Mouse (Mus musculus) small intestine, adult 2 months (tissue): Measurements from ENCODE around the gene Tnfrsf21. TPM values are rescaled to one million over a fixed set of nuclear protein-coding genes. Genes with fewer than 3 reads are reported as not detected.

Experiments
- H3K27ac ChIP-seq: fragments of 200-500 bp; 2 replicates; pipeline ENCODE4 v1.5.1; 2012; ENCODE audit warnings: low read depth, low read length, control low read depth, inconsistent platforms; ENCODE audit not compliant: insufficient read depth
- H3K27me3 ChIP-seq: fragments of 200-500 bp; 2 replicates; pipeline ENCODE4 v1.6.1; 2012; ENCODE audit warnings: mild to moderate bottlenecking, moderate library complexity, low read length, inconsistent platforms; ENCODE audit not compliant: control insufficient read depth, insufficient read depth
- H3K36me3 ChIP-seq: fragments of 200-500 bp; 2 replicates; pipeline ENCODE4 v1.6.1; 2012; ENCODE audit warnings: mild to moderate bottlenecking, low read length, control low read depth, inconsistent platforms; ENCODE audit not compliant: control insufficient read depth, insufficient read depth
- H3K4me1 ChIP-seq: fragments of 200-500 bp; 2 replicates; pipeline ENCODE4 v1.6.1; 2012; ENCODE audit warnings: low read length, inconsistent platforms, mixed read lengths; ENCODE audit not compliant: control insufficient read depth, insufficient read depth, insufficient read length
- H3K4me3 ChIP-seq: fragments of 200-500 bp; 2 replicates; pipeline ENCODE4 v1.5.1; 2012; ENCODE audit warnings: low read depth, mild to moderate bottlenecking, control low read depth, inconsistent platforms, low read length, moderate library complexity
- CTCF ChIP-seq: fragments of 200-500 bp; IDR thresholded peaks from 2 replicates; pipeline ENCODE4 v1.5.1; 2012; ENCODE audit warnings: low read depth, mild to moderate bottlenecking, control low read depth, inconsistent platforms, low read length, moderate library complexity, mixed read lengths; ENCODE audit not compliant: insufficient replicate concordance, insufficient read length; ENCODE audit errors: extremely low read depth
- POLR2A ChIP-seq: fragments of 200-500 bp; IDR thresholded peaks from 2 replicates; pipeline ENCODE4 v1.6.1; 2012; ENCODE audit warnings: low read depth, mild to moderate bottlenecking, control low read depth, inconsistent platforms, low read length, moderate library complexity
- WGBS: fragments of 180-500 bp; shearing (Covaris S2); methylation state at CpG from one replicate; pipeline ENCODE4 v1.1.7; 2018; 5-methylcytosine and 5-hydroxymethylcytosine counted together
- polyA plus RNA-seq: library from polyadenylated mRNA; depleted of rRNA; stranded (reverse); fragments of >200 nt; gene quantifications from 2 replicates; pipeline ENCODE4 v1.2.3, GENCODE M21; 2012

The Tnfrsf21 gene
- polyA plus RNA-seq, 1 experiment: 28.5 TPM

DNA sequence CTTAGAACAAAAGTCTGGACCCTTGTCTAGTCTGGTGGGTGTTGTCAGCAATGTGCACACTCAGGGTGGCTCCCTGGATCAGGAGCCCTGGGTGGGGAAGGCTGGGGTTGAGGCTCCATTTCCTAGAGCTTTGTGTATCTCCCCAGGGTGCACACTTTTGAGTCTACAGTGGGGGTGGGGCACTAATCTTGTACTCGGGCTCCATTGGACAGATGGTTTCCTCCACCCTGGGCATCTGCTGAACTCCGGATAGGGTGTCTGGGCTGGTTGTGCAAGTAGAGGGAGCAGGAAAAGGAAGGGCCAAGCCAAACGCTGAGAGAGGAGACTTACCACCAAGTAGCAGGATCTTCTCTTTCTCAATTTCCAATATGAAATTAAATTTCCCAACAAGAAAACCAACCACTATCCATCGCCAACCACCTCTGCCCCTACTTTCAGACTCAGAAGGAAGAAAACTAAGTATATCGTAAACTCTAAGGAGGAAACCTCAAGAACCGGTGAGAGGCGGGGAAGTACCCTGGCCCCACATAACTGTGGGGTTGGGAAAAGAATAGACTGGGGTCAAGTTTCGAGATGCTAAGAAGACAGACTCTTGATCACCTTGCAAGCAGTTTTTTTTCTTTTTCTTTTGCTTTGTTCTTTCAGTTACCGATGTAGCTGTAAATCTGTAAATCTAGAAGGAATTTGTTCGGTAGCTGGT is 19.9 kb downstream of the Tnfrsf21 start:
- H3K36me3 ChIP-seq: peaks cover 11% of the 10 kb centered on the region
- no peaks in the 10 kb centered on the region for H3K4me1 ChIP-seq
- no peak for TF ChIP-seq POLR2A
- TF ChIP-seq CTCF: no peak

DNA sequence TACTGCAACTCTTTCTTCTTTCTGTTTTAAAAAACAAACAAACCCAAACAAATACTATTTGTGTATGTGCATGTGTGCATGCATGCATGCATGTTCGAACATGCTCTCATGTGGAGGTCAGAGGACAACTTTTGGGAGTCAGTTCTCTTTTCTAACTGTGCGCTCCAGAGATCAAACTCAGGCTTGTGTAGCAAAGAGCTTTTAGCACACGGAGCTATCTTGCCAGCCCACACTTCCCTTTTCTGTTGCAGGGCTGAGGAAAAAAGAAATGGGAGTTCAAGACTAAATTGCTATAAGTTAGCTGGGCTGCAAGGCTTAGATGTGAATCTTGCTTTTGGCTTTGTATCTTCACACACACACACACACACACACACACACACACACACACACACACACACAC is 24.2 kb downstream of the Tnfrsf21 start:
- Histone ChIP-seq H3K27ac (no peak overlapping the region), H3K4me1 (no peaks in the 10 kb centered on the region), H3K36me3 (peaks cover 11% of the 10 kb centered on the region), H3K27me3 (no peaks in the 10 kb centered on the region), H3K4me3 (no peak overlapping the region)
- no peak for TF ChIP-seq POLR2A
- TF ChIP-seq CTCF: no peak
- WGBS: 76% methylated on average over 3 of the region's 3 CpGs

More for the DNA sequence above, 19.9 kb downstream of the Tnfrsf21 start:
- no peaks in the 10 kb centered on the region for H3K27me3 ChIP-seq
- H3K4me3 ChIP-seq: no peak overlapping the region
- 75% methylated on average over 10 of the region's 10 CpGs for WGBS
- no peak overlapping the region for H3K27ac ChIP-seq

DNA sequence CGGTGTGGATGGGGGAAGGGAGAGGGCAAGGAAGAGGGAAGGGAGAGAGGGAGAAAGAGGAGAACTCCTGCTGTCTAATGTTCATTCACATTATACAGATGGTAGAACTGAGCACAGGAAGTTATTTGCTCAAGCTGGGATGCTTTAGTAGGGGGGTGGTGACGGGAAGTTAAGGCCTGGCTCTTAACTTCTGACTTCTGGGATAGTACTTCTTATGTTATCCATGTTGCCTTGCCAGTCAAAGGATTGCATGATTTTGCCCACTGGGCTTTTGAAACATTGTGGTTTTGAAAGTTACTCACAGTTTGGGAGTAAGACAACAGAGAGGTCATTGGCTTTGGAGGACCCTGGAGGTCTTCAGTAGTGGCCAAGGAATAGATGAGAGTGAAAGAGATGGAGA is 34.3 kb downstream of the Tnfrsf21 start:
- Histone ChIP-seq H3K27ac (no peak overlapping the region), H3K4me1 (no peaks in the 10 kb centered on the region), H3K27me3 (no peaks in the 10 kb centered on the region), H3K36me3 (no peaks in the 10 kb centered on the region), H3K4me3 (no peak overlapping the region)
- 89% methylated on average over 2 of the region's 2 CpGs for WGBS
- TF ChIP-seq CTCF (no peak), POLR2A (no peak)

DNA sequence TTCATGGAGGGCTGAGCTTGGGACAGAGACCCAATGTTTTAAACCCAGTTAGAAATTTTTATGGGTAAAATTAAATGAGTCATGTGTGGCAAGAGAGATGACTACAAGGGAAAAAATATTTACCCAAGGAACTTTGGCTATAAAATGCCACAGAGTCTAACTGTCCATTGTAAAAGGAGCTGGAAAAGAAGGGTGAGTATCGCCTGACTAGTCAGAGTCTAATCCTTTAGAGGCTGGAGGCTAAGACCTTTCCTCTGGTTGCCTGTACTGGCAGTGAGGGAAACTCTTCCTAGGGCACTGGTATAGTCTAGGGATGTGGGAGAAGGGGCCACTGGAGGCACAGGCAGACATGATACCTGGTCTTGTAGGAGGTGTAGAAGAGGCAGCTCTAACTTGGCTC is 36.4 kb downstream of the Tnfrsf21 start:
- Histone ChIP-seq H3K4me1 (no peaks in the 10 kb centered on the region), H3K4me3 (no peak overlapping the region), H3K36me3 (no peaks in the 10 kb centered on the region), H3K27me3 (no peaks in the 10 kb centered on the region), H3K27ac (no peak overlapping the region)
- no peak for TF ChIP-seq CTCF
- no peak for TF ChIP-seq POLR2A
- 94% methylated on average over 1 of the region's 1 CpGs for WGBS

DNA sequence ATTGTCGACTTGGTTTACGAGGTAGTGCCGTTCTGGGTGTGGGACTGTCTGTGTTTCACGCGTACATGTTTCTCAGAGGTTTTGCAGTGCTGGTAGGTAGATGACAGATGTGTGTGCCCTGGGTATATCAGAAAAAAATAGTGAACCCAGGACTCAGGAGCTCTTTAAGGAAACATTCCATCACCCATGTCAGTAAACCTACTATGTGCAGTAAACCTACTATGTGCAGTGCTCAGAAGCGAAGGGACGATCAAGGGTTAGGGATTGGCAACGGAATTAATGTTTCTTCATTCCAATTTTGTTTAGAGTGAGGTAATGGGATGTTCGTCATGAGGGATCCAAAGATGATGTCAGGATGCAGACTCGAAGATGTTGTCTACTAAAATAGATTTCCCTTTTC is 37.6 kb downstream of the Tnfrsf21 start:
- H3K27ac ChIP-seq: no peak overlapping the region
- 91% methylated on average over 10 of the region's 10 CpGs for WGBS

DNA sequence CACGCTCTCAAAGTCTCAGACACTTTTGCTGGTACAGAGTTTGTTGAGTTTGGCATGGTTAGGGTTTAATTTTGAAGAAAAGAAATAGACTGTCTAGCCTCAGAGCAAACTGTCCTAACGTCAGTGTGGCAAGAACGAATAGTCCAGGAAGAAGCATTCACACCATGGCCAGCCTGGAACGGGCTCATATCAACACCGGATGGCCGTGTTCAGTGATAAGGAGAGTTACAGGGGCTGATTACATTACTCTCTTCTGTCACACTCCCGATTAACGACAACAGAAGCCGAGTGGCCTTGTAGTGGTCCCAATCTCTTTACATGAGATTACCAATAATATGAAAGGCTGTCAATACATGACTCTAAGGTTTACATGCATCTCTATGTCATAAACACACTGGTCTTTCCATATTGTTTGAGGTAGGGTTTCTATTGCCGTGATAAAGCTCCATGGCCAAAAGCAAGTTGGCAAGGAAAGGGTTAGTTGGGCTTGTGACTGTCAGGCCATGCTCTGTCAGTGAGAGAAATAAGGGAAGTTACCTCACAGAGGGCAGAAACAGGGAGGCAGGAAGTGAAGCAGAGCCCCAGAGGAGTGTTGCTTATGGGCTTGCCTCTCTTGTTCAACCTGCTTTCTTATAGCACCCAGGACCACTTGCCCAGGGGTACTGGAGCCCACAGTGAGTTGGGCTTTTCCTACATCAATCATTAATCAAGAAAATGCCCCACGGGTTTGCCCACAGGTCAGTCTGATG is 42.1 kb downstream of the Tnfrsf21 start:
- H3K27me3 ChIP-seq: no peaks in the 10 kb centered on the region
- no peak overlapping the region for H3K27ac ChIP-seq
- WGBS: 64% methylated on average over 11 of the region's 11 CpGs
- H3K4me1 ChIP-seq: no peaks in the 10 kb centered on the region
- H3K4me3 ChIP-seq: no peak overlapping the region
- no peaks in the 10 kb centered on the region for H3K36me3 ChIP-seq
- TF ChIP-seq POLR2A: no peak
- no peak for TF ChIP-seq CTCF

More for the DNA sequence above, 37.6 kb downstream of the Tnfrsf21 start:
- Histone ChIP-seq H3K4me1 (no peaks in the 10 kb centered on the region), H3K36me3 (no peaks in the 10 kb centered on the region), H3K27me3 (no peaks in the 10 kb centered on the region), H3K4me3 (no peak overlapping the region)
- TF ChIP-seq CTCF (no peak), POLR2A (no peak)

DNA sequence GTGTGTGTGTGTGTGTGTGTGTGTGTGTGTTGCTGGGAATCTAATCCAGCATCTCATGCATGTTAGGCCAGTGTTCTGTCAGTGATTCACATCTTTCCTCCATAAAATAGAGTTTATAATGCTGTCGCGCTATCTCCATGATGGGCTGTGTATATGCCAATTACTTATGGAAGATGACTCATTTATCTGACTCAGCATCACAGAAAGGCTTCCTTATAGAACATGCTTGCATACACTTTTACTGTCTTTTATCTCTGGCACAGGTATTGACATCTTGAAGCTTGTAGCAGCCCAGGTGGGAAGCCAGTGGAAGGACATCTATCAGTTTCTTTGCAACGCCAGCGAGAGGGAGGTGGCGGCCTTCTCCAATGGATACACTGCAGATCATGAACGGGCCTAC is 48.4 kb downstream of the Tnfrsf21 start:
- WGBS: 92% methylated on average over 6 of the region's 6 CpGs
- TF ChIP-seq CTCF (no peak), POLR2A (no peak)
- peaks cover 2% of the 10 kb centered on the region; the same call in 1 of the 2 replicates for H3K36me3 ChIP-seq

More for the DNA sequence above, 48.4 kb downstream of the Tnfrsf21 start:
- no peaks in the 10 kb centered on the region for H3K27me3 ChIP-seq
- H3K27ac ChIP-seq: no peak overlapping the region
- H3K4me3 ChIP-seq: no peak overlapping the region
- peaks cover 2% of the 10 kb centered on the region; the same call in 1 of the 2 replicates for H3K4me1 ChIP-seq
